Mouse (Mus musculus): ENCODE measurements at regions not wholly inside any gene's neighbourhood (a gene's known extent, or its start where the extent isn't known, plus 50 kb on each side); places are given as distances from the start of the nearest gene placed in this dataset.
"Not testable (repeated sequence)": the region's sequence is repeated elsewhere in the genome, so short reads cannot be mapped to it uniquely, and the experiment has no call there.

DNA sequence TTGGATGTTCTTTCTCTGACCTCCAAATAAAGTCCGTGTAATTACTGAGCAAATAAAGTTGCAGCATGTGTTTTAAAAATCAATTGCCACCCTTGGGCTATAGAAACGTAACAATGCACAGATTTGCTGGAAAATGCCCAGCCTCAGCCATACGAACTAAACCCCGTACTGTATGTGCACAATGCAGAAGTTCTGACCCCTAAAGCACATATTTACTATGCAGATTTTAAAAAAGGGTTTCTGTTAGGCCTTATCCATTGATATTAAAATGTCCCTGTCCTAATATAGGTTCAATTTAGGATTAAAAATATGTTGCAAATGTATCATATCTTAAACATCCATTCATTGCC lies 126.5 kb upstream of the Otx2 start:
- H3K9me3 ChIP-seq = no peaks in the 10 kb centered on the region
- H3K27me3 ChIP-seq = peaks cover 7% of the 10 kb centered on the region; the same call in 1 of the 2 replicates
- no peak overlapping the region for H3K4me2 ChIP-seq
- no peak for ATAC-seq (ENCODE audit: low FRiP score, low read depth)
- H3K4me1 ChIP-seq (replicated peaks) = peaks cover 18% of the 10 kb centered on the region
- H3K36me3 ChIP-seq = no peaks in the 10 kb centered on the region
- H3K9ac ChIP-seq = no peak overlapping the region
- H3K27ac ChIP-seq (replicated peaks) = no peak overlapping the region
- H3K4me3 ChIP-seq = no peak overlapping the region
- 31% methylated on average over 4 of the region's 4 CpGs for WGBS

DNA sequence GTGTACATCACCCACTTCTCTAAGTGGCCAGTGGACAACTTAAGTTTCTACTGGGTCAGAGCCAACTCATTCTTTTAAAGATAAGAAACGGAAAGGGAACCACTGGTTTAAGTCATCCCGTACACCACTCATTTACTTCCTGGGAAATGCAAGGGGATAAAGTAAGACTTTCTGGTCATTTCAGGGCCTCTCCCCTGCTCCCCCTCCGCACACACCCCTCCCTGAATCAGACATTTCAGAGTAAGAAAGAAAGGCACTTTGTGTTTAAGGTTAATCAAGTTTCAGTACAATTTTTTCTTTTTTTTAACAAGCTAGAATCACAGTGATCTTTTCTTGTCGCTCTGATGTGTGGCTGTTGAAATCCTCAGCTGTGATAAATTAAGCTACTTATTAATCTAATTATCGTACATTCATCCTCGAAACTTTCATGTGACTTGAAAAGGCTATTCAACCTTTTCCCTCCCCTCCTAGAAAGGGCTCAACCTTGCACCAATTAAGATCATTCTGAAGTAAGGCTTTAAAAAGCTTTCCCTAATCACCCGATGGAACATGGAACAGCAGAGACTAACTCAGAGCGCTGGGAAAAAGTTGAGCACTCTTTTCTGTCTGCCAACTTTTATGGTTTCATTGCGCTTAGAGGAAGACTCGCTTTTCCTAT lies 126.0 kb upstream of the Otx2 start:
- Histone ChIP-seq H3K9me3 (no peaks in the 10 kb centered on the region), H3K4me2 (no peak overlapping the region), H3K27me3 (peaks cover 7% of the 10 kb centered on the region; the same call in 1 of the 2 replicates), H3K4me1 (replicated peaks) (peaks cover 18% of the 10 kb centered on the region), H3K4me3 (no peak overlapping the region), H3K27ac (replicated peaks) (no peak overlapping the region), H3K9ac (no peak overlapping the region), H3K36me3 (no peaks in the 10 kb centered on the region)
- 51% methylated on average over 10 of the region's 10 CpGs for WGBS
- no peak for ATAC-seq (ENCODE audit: low FRiP score, low read depth)

DNA sequence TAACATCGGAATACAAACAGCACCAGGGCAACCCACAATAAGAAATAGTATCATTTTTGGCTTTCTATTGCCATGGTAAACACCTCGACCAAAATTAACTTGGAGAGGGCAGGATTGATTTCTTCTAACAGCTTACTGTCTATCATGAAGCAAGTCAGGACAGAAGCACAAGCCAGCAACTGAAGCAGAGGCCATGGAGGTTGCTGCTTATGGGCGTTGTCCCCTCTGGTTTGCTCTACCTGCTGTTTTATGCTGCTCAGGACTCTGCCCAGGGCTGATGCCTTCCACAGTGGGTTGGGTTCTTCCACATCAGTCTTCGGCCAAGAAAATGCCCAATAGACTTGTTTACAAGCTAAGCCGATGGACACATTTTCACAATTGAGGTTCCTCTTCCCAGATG lies 117.9 kb upstream of the Otx2 start:
- Histone ChIP-seq H3K9ac (no peak overlapping the region), H3K36me3 (no peaks in the 10 kb centered on the region), H3K9me3 (no peaks in the 10 kb centered on the region), H3K4me1 (replicated peaks) (no peaks in the 10 kb centered on the region), H3K4me3 (no peak overlapping the region), H3K27me3 (no peaks in the 10 kb centered on the region), H3K4me2 (no peak overlapping the region), H3K27ac (replicated peaks) (no peak overlapping the region)
- 87% methylated on average over 5 of the region's 5 CpGs for WGBS
- ATAC-seq (ENCODE audit: low FRiP score, low read depth) = no peak

DNA sequence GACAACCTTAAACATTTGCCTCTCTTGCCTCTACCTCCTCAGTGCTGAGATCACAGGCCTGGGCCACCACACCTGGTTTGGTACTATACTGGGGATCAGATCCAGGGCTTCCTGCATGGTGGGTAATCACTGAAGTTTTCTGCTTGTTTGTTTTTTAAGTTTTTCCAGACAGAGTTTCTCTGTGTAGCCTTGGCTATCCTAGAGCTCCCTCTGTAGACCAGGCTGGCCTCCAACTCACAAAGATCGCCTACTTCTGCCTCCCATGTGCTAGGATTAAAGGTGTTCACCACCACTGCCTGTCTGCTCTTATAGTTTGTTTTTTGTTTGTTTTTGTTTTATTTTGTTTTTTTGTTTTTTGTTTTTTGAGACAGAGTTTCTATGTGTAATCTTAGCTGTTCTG lies 105.7 kb upstream of the Otx2 start:
- no peak overlapping the region for H3K4me3 ChIP-seq
- H3K4me1 ChIP-seq (replicated peaks) = no peaks in the 10 kb centered on the region
- H3K36me3 ChIP-seq = no peaks in the 10 kb centered on the region
- ATAC-seq (ENCODE audit: low FRiP score, low read depth) = no peak
- H3K9me3 ChIP-seq = no peaks in the 10 kb centered on the region
- H3K27me3 ChIP-seq = no peaks in the 10 kb centered on the region
- H3K4me2 ChIP-seq = no peak overlapping the region
- H3K9ac ChIP-seq = no peak overlapping the region
- WGBS = 90% methylated on average over 1 of the region's 1 CpGs
- no peak overlapping the region for H3K27ac ChIP-seq (replicated peaks)

DNA sequence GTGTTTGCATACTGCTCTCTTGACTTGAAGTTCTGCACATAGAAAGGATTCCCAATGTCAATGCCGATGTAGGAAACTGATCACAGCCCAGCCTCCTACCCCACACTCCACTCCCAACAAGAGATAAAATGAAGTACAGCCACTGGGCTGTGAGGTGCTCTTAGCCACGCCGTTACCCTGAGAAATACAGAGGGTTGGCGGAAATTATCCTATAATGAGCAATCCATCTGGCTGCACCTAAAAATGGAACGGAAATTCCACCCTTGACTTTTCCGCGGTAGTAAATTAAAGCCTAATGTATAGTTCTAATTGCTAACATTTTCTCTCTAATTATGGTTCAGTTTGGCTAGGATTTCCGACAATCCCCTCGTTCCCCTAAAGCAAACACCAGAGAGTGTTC lies 97.2 kb upstream of the Otx2 start:
- H3K9ac ChIP-seq = no peak overlapping the region
- H3K27ac ChIP-seq (replicated peaks) = no peak overlapping the region
- no peaks in the 10 kb centered on the region for H3K4me1 ChIP-seq (replicated peaks)
- no peak overlapping the region for H3K4me3 ChIP-seq
- H3K36me3 ChIP-seq = no peaks in the 10 kb centered on the region
- 73% methylated on average over 9 of the region's 9 CpGs for WGBS
- no peaks in the 10 kb centered on the region for H3K27me3 ChIP-seq
- H3K4me2 ChIP-seq = no peak overlapping the region
- no peaks in the 10 kb centered on the region for H3K9me3 ChIP-seq
- no peak for ATAC-seq (ENCODE audit: low FRiP score, low read depth)

DNA sequence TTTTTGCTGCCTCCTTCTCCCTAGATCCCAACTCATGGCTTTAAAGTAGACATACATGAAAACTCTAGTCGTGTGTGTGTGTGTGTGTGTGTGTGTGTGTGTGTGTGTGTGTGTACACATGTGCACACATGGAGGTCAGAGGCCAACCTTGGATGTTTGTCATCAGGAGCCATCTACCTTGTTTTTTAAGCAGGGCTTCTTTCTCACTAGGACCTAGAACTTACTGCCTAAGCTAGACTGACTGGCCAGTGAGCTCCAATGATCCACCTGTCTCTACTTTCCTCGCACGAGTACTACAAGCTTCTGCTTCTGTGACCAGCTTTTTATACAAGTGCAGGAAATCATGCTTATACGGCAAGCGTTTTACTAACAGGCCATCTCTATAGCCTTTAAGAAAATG lies 89.1 kb upstream of the Otx2 start:
- Histone ChIP-seq H3K9me3 (no peaks in the 10 kb centered on the region), H3K36me3 (no peaks in the 10 kb centered on the region), H3K4me2 (no peak overlapping the region), H3K27me3 (0 out of 2 replicates have a peak, but pooled peaks cover 2% of the 10 kb centered on the region), H3K4me3 (no peak overlapping the region), H3K4me1 (replicated peaks) (no peaks in the 10 kb centered on the region), H3K9ac (no peak overlapping the region), H3K27ac (replicated peaks) (no peak overlapping the region)
- ATAC-seq (ENCODE audit: low FRiP score, low read depth) = no peak
- WGBS = 94% methylated on average over 5 of the region's 5 CpGs

DNA sequence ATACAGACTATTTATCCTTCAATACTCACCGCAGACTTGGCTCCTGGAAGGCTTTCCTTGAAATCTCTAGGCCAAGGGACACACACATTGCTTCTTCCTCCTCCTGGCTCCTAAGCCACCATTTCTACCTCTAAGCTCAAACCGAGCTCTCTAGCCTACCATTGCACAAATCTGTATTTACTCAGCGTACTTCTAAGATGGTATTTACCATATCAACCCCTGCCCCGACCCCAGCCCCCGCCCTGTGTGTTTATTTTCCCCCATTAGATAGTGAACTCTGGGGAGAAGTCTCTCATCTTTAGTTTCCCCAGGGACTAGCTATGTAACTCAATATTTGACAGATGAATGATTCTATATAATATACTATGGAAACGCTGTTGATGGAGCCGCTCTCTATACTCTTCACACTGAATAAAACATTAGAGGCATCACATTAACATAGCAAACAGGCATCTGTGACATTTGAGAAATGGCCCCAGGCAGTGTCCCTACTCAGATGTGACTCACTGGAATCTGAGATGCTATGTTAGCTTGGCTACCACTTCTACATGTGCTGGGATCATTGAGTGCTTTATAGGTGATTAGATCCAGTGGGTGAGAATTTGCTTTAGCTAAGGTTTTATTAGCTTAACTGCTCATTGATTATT lies 87.5 kb upstream of the Otx2 start:
- 44% methylated on average over 7 of the region's 7 CpGs for whole genome bisulfite sequencing
- Histone ChIP-seq H3K27me3 (0 out of 2 replicates have a peak, but pooled peaks cover 2% of the 10 kb centered on the region), H3K4me1 (replicated peaks) (no peaks in the 10 kb centered on the region), H3K27ac (replicated peaks) (no peak overlapping the region), H3K9me3 (no peaks in the 10 kb centered on the region), H3K36me3 (no peaks in the 10 kb centered on the region), H3K4me2 (no peak overlapping the region), H3K9ac (no peak overlapping the region), H3K4me3 (no peak overlapping the region)
- ATAC-seq (ENCODE audit: low FRiP score, low read depth) = no peak

DNA sequence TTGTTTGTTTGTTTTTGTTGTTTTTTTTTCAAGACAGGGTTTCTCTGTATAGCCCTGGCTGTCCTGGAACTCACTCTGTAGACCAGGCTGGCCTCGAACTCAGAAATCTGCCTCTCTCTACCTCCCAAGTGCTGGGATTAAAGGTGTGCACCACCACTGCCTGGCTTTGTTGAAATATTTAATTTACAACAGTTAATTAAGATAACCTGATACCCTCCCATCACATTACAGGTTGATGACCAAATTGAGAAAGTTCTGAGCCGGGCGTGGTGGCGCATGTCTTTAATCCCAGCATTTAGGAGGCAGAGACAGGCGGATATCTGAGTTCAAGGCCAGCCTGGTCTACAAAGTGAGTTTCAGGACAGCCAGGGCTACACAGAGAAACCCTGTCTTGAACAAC lies 81.5 kb upstream of the Otx2 start:
- WGBS = 96% methylated on average over 5 of the region's 5 CpGs
- H3K4me1 ChIP-seq (replicated peaks) = peaks cover 28% of the 10 kb centered on the region
- H3K27ac ChIP-seq (replicated peaks); ATAC-seq (ENCODE audit: low FRiP score, low read depth); H3K36me3 ChIP-seq; H3K27me3 ChIP-seq; H3K9me3 ChIP-seq; H3K9ac ChIP-seq; H3K4me3 ChIP-seq; H3K4me2 ChIP-seq: not testable (repeated sequence)

DNA sequence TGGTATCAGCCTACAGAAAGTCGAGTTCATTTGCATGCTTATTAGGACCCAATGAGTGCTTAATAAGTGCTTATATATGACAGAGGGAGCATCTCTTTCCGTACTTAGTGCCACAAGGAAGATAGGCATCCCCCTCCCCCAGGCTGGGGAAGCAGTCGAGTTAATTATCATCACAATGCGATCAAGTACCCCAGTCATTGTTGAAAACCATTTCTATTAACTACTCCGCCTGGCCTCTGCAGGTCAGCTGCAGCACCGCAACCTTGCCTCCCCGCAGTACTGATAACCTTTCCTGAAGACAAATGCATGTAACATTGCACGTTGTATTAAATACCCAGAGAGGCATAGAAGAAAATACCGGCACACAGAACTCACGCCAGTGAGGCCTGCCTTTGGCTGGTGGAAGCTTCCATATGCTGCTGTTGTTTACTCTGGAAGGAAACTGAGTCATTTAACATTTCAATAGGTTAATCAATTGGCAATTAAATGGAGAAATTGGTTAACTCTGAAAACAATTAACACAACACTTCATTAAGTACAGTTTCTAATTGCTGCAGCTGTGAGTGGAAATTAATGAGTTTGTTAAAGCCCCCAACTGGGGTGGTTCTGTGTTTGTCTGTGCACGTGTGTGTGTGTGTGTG lies 80.6 kb upstream of the Otx2 start:
- H3K9ac ChIP-seq = no peak overlapping the region
- no peak for ATAC-seq (ENCODE audit: low FRiP score, low read depth)
- WGBS = 9% methylated on average over 11 of the region's 11 CpGs
- H3K4me2 ChIP-seq = no peak overlapping the region; the same call in 1 of the 2 replicates
- H3K4me1 ChIP-seq (replicated peaks) = peaks cover 28% of the 10 kb centered on the region
- H3K9me3 ChIP-seq = no peaks in the 10 kb centered on the region
- no peak overlapping the region for H3K4me3 ChIP-seq
- H3K27ac ChIP-seq (replicated peaks) = no peak overlapping the region
- peaks cover 8% of the 10 kb centered on the region; the same call in 1 of the 2 replicates for H3K27me3 ChIP-seq
- H3K36me3 ChIP-seq = no peaks in the 10 kb centered on the region

DNA sequence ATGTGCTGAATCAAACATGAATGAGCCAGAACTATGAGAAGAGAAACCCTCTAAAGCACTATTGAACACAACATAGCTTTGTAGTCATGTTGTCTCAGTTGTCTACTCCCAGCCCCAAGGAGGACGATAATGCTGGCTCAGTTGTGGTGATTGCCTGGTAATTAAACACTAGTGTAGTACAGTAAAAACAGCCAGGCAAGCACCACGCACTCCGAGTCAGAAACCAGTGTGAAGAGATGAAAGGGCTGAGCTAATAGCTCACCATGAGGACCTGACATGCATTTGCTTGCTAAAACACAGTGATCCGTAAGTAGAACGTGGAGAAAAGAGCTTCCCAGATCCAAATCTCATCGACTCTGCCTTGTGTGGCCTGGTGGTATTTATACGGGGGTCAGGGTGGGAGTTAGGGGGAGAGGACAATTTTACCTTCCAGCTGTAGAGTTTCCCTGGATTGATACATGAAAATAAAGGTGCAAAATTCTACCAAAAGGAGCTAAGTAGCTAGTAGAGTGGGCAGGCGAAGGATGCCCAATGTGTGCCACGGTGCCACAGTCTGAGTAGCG lies 80.0 kb upstream of the Otx2 start:
- no peak for ATAC-seq (ENCODE audit: low FRiP score, low read depth)
- H3K9me3 ChIP-seq = no peaks in the 10 kb centered on the region
- 14% methylated on average over 10 of the region's 10 CpGs for WGBS

DNA sequence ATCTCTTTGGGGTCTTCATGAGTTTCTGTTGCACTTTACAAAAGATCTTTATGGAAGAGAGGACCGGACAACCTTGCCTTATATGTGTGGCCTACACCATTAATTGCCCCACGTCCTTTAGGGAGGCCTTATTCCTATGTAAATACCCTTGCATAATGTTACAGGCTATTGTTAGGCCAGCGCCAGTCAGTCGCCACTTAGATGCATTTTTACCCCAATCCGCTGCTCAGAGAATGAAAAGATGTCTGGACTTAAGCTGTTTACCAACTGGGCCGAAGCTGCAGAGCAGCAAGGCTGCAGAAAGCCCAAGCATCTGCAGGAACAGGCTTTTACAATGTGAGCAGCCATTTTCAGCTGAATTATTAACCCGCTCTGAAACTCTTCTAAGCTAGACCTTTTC lies 79.5 kb upstream of the Otx2 start:
- Histone ChIP-seq H3K9me3 (no peaks in the 10 kb centered on the region), H3K36me3 (no peaks in the 10 kb centered on the region), H3K4me2 (no peak overlapping the region), H3K4me1 (replicated peaks) (peaks cover 28% of the 10 kb centered on the region), H3K27ac (replicated peaks) (no peak overlapping the region), H3K9ac (no peak overlapping the region), H3K27me3 (peaks cover 8% of the 10 kb centered on the region; the same call in 1 of the 2 replicates), H3K4me3 (no peak overlapping the region)
- WGBS = 33% methylated on average over 7 of the region's 7 CpGs
- ATAC-seq (ENCODE audit: low FRiP score, low read depth) = no peak

More for the DNA sequence above, 80.0 kb upstream of the Otx2 start:
- Histone ChIP-seq H3K4me1 (replicated peaks) (peaks cover 28% of the 10 kb centered on the region), H3K27ac (replicated peaks) (no peak overlapping the region), H3K27me3 (peaks cover 8% of the 10 kb centered on the region; the same call in 1 of the 2 replicates), H3K9ac (no peak overlapping the region), H3K4me2 (no peak overlapping the region; the same call in 1 of the 2 replicates), H3K4me3 (no peak overlapping the region), H3K36me3 (no peaks in the 10 kb centered on the region)

DNA sequence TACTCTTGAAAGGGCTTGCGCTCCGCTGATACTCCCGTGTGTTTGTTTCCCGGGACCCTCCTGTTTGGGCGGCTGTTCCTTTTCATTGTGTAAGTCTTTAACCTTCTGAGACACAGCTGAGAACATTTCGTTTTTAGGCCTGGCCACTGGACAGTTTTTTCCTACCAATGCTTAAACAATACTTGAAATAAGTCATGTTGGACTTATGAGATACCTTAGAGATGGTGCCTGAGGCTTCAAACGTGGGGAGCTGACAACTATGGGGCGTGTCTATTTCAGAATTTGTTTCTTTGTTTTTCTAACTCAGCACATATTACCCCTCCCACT lies 78.9 kb upstream of the Otx2 start:
- Histone ChIP-seq H3K36me3 (no peaks in the 10 kb centered on the region), H3K9ac (no peak overlapping the region), H3K4me2 (peak overlapping the region; percentile 47), H3K27ac (replicated peaks) (no peak overlapping the region), H3K9me3 (no peaks in the 10 kb centered on the region), H3K4me1 (replicated peaks) (peaks cover 28% of the 10 kb centered on the region), H3K4me3 (peak overlapping the region; percentile 14; the same call in 1 of the 2 replicates), H3K27me3 (peaks cover 8% of the 10 kb centered on the region; the same call in 1 of the 2 replicates)
- 33% methylated on average over 8 of the region's 8 CpGs for WGBS
- no peak for ATAC-seq (ENCODE audit: low FRiP score, low read depth)
